Mouse (Mus musculus): ENCODE results near the gene 1700008O03Rik.
A peak's percentile ranks its signal among the peaks of the same experiment; 100 is the strongest.

The 1700008O03Rik gene

GRCm38 (mm10) chr7:44343459-44344015, 42.1 kb downstream of the 1700008O03Rik start:
- DNase-seq: no peak

- no peak for DNase-seq
Observed at GRCm38 (mm10) chr7:44341714-44342113, 43.9 kb downstream of the 1700008O03Rik start.

DNA sequence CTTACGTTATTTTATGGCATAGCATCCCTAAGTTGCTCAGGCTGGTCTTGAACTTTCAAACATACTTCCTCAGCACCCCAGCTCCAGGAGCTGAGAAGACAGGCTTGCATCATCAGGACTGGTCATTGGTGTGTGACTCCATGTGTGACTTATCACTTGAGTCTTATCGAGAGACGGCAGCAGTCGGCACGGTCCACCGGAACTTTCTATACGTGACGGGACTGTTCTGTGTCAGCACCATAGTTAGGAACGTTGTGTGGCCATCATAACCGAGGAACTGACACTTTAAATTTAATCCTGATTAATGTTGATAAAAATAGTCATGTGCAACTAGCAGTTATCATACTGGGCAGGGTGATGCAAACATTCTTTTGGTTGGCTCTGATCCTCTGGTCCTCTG, 44.5 kb downstream of the 1700008O03Rik start:
- DNase-seq: no peak

DNA sequence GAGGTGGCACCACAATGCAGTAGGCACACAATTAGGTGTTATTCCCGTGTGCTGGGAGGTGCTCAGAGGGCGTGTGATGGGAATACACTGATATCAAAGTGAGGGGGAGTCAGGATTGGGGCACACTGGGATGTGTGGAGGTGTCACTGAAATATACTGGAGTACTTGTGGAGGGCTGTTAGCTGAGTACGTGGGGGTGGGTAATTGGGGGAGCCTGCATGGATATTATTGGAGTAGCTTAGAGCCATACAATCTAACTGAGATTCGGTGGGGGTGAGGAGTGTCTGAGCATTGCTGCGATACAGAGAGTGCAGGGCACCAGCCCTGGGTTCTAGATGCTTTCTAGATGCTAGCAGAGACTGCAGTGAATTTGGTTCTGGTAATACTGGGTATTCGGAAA, 45.4 kb downstream of the 1700008O03Rik start:
- no peak for DNase-seq

GRCm38 (mm10) chr7:44337121-44337849, 48.3 kb downstream of the 1700008O03Rik start:
- no peak for DNase-seq

DNA sequence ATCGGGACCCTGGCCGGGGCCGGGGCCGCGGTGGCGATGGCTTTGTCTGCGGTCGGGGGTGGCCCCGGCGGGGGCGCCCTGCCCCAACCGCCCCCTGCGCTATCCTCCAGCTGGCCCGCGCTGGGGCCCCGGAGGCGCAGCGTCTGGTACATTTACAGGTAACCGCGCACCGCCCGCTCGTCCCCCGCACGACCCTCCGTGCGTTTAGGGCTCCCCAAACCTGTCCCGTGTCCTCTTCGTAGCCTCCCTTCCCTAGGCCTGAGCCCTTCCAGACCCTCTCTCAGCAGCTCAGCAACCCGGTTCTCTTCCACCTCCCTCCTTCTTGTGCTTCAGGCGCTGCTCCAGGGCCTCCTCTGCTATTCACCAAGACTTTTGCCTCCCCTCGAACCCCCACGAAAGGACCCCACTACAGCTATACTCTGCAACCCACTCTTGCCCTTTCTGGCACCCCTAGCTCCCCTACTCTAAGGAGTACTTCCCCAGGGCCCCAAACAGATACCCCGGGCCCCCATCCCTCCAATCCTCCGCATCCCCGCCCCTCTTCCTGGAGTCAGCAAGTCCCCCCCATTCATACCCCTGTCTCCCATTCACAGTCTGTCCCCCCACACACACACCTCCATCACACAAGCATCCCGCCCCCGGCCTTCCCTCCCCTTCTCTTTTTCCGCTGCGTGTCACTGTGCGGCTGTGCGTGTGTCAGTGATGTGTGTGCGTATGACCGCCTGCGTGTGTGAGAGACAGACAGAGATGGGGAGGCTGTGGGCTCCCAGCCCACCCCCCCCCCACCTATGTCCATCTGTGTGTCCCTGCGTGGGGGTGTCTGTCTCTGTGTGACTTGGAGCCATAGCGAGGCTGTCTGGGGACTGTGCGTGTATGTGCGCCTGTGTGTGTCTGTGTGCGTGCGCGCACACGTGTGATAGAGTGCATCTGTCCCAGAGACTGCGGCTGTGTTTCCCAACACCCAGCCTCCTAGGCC, 49.3 kb downstream of the 1700008O03Rik start:
- DNase-seq: peak; percentile 55

DNA sequence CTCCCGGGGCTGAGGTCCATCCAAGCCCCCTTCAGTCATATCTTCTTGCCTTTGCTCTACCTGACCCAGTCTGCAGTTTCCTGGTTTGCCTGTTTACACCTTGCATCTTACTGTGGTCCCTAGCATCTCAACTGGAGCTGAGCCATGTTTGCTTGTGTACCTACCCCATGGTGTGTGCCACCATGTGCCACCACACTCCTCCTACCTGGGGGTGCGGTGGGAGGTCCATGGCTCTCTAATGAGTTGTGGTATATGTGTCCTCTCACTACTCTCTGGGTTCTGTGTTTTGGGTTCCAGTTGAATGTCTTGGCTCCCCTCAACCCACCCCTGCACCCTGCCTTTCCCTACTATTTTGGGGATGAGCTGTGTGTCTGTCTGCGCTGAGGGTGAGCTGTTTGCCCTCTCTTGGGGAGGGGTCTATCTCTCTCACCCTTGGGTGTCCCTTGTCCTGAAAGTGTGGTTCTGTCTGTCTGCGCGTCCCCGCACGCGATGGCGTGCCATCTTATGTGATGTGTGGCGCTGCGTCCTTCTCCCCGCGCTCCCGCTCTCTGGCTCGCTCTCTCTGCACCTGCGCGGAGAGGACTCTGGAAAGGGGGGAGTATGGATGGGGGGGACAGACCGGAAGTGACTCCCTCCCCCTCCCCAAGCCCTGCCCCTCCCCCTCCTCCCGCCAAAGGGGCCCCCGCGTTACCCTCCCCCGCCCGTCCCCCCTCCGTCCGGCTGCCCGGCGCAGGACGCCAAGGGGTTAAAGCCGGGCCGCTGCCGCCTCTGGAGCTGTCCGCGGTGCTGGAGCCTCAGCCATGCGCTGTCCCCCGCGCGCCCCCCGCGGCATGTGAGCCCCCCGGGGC, 50.4 kb downstream of the 1700008O03Rik start:
- DNase-seq: peak; percentile 68

DNA sequence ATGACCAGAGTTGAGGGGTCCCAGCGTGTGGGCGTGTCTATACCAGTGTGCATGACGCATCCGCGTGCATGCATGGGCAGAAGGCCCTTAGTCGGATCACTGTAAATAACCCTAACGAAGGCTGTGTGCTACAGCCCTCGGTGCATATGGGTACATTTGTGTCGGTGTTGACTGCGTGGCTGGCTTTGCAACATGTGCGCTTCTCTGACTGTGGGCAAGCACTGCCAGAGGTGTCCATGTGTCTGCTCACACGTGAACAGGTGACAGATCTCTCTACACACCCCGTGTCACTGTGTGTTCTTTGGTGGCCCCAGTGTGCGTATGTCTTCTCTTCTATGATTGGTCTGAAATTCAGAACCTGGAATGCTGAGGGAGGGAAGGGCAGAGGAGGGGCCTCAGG, 51.5 kb downstream of the 1700008O03Rik start:
- DNase-seq: no peak

DNA sequence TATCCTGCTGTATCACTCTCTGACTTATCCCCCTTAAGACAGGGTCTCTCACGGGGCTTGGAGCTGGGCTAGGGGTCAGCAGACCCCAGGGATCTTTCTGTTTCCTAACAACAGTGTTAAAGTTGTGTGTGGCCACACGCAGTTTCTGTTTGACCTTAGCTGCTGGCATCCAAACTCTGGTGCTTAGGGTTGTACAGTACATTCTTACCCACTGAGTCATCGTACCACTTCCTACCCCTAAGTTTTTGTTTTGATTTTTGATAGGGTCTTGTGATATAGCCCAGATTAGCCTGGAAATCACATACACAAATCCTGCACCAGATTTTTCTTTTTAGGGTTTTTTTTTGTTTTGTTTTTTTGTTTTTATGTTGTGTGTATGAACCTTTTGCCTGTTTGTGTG, 53.3 kb downstream of the 1700008O03Rik start:
- DNase-seq: no peak

- DNase-seq: no peak
Observed at GRCm38 (mm10) chr7:44326614-44327013, 59.0 kb downstream of the 1700008O03Rik start.

DNA sequence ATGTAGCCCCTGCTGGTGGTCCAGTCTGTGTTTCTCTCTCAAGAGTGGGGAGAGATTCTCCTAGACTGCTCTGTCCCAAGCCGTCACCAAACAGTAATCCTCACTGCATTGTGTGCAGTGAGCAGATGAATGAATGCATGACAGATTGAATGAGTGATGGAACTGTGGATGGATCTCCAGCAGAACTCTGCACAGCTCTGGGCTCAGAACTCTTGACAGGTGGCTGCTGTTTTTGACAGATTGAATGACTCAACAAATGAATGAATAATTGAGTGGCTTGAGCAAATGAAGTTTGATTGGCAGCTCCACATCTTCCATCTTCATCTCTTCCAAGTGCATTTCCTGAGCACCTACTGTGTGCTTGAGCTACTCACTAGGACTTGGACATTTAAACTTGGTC, 63.3 kb downstream of the 1700008O03Rik start:
- DNase-seq: no peak

GRCm38 (mm10) chr7:44320886-44321285, 64.7 kb downstream of the 1700008O03Rik start:
- peak; percentile 77 for DNase-seq

DNA sequence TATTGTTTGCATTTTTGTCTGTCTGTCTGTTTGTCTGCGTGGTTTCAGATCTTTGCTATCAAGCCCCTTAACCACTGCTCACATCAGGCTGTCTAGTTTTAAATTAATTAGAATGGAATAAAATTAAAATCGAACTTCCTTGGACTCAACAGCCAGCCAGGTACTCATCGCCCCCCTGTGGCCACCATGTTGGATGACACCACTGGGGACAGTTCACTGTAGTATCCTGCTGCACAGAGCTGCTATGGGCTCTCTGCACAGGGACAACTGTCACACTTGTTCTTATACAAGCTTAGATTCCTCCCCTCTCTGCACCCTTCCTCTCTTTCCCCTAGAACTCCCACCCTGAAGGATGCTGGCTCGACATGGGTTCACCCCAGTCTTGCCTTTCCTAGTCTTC, 67.7 kb downstream of the 1700008O03Rik start:
- no peak for DNase-seq

- no peak for DNase-seq
Observed at GRCm38 (mm10) chr7:44312484-44312883, 73.1 kb downstream of the 1700008O03Rik start.

GRCm38 (mm10) chr7:44311713-44312304, 73.8 kb downstream of the 1700008O03Rik start:
- DNase-seq: no peak

- DNase-seq: peak; percentile 77
Observed at GRCm38 (mm10) chr7:44310878-44311712, 74.5 kb downstream of the 1700008O03Rik start.

DNA sequence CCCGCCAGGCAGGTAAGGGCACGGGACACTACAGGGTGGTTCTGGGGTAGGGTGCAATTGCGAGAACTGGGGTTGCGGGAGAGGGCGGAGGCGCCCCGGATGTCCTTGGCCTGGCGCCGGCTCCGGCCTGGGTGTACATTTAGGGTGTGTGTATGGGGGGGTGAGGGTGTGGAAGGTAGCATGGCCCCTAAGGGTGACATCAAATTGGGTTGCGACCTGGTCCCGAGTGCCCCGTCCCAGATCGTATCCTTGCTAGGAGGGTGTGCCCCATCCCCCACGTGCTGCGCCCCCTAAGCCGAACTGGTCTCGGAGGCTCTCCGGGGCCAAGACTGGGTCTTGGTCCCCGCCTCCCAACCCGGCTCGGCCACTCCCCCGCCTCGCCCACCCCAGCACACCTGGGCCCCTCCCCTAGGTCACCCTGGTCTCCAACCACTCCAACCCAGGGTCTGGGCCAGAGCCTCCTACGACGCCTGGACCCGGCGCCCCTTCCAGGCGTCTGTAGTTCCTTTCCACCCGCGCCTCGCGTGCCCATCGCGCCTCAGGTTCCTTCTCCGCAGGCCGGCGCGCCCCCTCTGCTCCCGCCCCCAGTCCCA, 75.2 kb downstream of the 1700008O03Rik start:
- no peak for DNase-seq

All from right cerebral cortex, postnatal 14 days (tissue).